Mouse (Mus musculus): Measurements from ENCODE around the gene Wdr54.
A peak's percentile ranks its signal among the peaks of the same experiment; 100 is the strongest.

Gene Wdr54

DNA sequence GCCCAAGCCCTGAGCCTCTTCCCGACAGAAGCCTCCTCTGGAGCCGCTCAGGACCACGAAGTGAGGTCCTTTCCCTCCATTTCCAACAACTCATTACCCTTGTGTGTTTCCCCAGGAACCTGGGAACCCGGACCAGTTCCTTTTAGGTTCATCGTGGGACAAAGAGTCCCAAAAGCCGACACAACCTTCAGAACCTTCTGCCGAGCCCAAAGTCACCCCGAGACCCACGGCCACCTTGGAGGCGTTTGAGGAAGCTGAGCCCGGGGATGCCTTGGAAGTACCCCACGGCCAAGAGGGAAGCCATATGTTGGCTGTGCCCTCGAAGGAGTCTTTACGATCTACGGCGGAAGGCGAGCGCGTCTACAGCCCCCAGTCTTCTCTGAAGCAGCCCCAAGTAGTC is 5.2 kb upstream of the Wdr54 start:
- DNase-seq (ENCODE audit: low read depth in 2 of 2, low spot score in 2 of 2) = no peak

DNA sequence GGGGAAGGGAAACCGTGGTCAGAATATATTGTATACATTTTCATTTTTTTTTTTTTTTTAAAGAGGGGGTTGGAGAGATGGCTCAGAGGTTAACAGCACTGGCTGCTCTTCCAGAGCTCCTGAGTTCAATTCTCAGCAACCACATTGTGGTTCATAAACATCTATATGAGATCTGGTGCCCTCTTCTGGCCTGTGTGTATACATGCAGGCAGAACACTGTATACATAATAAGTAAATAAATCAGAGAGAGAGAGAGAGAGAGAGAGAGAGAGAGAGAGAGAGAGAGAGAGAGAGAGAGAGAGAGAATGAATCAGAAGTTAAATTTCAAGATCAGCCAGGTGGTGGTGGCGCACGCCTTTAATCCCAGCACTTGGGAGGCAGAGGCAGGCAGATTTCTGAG is 3.3 kb upstream of the Wdr54 start:
- peak; percentile 32 to 46 for DNase-seq (ENCODE audit: low read depth in 2 of 2, low spot score in 2 of 2)

DNA sequence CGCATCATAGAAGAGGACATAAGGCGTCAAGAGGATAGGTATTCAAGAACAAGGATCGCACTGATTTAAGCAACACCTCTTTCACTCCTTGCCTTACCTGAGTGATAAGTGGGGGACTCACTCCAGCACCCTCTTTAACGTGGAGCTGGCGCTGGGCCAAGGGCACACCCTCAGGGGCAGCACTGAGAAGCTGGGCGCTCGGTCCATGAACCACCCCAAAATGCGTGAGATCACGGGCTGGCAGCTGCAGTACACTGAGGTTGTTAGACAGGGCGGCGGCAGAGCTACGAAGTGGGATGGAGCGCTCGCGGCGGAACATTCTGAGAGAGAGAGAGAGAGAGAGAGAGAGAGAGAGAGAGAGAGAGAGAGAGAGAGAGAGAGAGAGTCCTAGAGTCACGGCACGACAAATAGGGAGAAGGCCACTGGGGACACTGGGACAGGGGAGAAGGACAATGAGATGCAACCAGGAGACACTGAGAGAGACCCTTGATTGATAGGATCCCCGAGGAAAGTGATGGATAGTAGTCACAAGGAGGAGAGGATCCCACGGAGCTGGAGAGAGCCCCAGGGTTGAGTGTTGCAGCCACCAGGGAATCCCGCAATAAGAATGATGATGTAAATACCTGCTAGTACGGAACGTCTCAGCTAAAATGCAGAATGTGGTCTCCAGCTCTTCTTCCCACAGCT is 502 bp downstream of the Wdr54 start:
- DNase-seq (ENCODE audit: low read depth in 2 of 2, low spot score in 2 of 2) = no peak

DNA sequence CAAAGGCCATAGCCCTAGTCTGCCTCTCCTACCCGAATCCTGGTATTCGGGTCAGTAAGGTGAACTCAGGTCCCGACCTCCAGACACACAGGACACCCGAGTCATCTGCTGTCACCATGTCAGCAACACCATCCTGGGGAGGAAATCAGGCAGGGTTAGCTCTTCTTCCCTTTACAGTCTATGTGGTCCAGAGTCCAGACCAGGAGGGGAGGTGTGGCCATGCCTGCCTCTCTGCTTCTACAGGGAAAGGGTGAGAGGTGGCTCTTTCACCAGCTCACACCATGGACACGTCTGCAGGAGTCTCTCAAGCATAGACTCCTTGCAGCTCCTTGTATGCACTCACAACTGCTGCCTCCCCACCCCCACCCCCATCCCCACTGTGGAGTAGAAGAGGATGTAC is 2.7 kb downstream of the Wdr54 start:
- no peak for DNase-seq (ENCODE audit: low read depth in 2 of 2, low spot score in 2 of 2)

DNA sequence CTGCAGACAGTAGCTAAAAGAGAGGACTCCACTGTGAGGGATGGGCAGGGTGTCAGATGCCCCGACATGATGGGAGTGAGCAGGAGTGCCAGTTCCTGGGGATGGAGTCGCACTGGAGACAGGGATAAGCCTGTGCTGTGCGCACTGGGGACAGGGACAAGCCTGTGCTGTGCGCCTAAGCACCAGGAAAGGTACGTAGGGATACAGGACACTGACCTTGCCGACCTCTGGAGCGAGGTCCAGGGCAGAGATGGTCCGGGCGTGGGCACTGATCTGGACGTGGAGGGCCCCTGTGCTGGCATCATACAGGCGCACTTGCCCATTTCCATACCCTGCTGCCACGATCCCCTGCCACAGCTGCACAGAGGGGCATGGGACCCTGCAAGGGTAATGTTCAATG is 3.2 kb downstream of the Wdr54 start:
- no peak for DNase-seq (ENCODE audit: low read depth in 2 of 2, low spot score in 2 of 2)

DNA sequence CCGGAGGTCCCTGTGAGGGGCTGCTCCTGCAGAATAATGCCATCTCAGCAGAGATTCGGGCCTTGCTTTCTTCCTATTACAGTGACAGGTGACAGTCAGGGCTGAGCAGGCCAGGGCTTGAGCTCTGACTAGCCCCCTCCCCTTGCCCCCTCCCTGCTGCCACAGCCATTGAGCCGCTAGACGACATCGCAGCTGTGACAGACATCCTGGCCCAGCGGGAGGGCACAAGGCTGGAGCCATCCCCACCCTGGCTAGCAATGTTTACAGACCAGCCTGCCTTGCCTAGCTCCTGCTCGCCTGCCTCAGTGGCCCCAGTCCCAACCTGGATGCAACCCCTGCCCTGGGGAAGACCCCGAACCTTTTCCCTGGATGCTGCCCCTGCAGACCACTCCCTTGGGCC is 4.5 kb downstream of the Wdr54 start:
- no peak for DNase-seq (ENCODE audit: low read depth in 2 of 2, low spot score in 2 of 2)

DNA sequence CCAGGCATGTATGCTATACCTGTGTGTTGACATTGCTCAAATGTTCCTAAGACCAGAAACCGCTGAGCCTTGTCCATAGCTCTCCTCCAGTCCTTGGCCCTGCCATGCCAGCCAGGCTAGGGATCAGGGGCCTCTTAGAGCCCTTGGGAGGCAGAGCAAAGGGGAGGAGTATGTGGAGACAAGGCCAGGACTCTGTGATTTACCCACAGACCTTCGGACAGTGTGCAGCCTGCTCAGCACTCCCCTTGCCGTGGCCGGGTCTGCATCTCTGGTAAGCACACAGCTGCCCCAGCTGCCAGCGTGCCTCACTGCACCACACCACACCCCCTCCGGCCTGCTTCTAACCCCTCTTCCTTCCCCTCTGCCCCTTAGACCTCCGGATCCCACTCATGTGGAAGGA is 8.9 kb downstream of the Wdr54 start:
- DNase-seq (ENCODE audit: low read depth in 2 of 2, low spot score in 2 of 2) = no peak

DNA sequence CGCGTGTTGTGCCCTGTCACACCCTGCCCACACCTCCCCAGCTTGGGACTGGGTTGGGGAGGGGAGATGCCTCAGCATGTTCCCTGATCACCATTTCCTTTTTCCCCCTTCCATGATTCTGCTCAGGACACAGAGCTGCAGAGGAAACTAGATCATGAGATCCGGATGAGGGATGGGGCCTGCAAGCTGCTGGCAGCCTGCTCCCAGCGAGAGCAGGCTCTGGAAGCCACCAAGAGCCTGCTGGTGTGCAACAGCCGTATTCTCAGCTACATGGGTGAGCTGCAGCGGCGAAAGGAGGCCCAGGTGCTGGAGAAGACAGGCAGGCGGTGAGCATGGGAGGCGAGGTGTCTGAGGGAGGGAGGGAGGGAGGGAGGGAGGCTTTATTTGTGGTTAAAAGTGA is 10.4 kb downstream of the Wdr54 start:
- no peak for DNase-seq (ENCODE audit: low read depth in 2 of 2, low spot score in 2 of 2)

DNA sequence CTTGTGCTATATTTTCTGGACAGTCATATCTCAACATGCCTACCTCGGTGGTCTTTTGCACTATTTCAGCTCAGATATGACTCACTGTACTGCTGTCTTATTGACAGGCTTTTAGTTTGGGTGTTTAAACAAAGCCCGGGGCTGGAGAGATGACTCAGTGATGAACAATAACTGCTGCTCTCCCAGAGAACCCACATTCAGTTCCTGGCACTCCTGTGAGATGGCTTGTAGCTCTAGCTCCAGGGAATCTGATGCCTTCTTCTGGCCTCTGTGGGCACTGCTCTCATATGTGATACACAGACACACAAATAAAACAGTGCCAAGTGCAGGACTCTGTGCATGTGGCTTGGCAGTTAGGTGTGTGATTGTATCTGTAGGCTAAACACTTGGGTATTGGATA is 11.0 kb downstream of the Wdr54 start:
- no peak for DNase-seq (ENCODE audit: low read depth in 2 of 2, low spot score in 2 of 2)

DNA sequence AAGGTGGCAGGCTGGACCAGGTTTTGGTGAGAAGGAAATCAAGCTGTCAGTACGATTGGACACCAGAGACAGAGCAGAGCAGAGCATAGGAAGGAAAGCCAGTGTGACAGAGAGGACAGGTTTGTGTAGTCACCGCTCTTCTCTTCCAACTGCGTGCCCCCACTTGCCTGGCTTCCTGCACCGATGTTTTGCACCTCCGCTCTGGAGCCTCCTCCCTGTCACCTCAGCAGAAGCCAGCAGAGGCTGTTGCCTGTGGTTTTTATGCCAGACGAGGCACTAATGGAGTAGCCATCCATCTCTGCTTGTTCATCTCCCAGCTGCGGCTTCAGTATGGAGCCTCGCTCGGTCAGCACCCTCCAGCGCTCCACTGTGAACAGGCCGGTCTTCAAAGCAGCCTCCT is 13.3 kb downstream of the Wdr54 start:
- no peak for DNase-seq (ENCODE audit: low read depth in 2 of 2, low spot score in 2 of 2)

DNA sequence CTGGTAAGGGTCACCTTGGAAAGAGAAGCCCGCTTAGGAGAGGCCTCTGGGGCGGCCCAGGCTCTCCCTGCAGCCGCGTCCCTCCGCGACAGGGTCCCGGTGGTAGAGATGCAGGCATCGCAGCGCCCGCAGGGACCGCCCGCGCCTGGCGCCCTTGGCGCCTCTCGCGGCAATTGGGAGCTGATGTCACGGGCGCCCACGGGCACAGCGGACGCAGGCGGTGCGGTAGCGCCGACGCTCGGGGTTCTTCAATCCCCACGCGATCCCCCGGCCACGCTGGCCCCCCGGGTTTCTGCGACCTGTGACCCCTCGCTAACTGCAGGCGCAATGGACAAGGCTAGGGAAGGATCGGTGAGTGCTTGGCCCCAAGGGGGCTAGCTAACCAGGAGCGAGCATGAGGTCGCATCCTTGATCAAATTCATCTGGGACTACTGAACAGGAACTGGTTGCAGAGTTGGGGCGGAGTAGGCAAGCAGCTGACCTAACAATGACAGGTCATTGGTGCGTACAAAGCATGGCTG is 13.9 kb downstream of the Wdr54 start:
- DNase-seq (ENCODE audit: low read depth in 2 of 2, low spot score in 2 of 2) = no peak

DNA sequence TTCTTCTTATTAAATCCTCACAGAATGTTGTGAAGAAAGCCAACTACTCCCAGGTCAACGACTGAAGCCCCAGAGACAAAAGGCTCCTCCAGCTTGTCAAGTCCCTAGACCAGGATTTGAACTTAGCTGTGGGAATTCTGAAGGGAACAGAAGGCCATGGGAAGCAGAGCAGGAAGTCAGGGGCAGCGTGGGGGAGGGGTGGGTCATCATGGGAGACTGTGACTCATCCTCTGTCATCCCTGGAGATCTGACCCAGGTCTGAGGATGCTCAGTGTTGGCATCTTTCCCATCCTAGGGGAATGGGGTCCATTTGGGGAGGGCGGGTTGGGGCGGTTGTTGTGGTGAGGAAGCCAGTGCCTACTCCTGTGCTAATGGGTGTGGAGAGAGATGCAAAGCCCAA is 14.6 kb downstream of the Wdr54 start:
- DNase-seq (ENCODE audit: low read depth in 2 of 2, low spot score in 2 of 2) = no peak

DNA sequence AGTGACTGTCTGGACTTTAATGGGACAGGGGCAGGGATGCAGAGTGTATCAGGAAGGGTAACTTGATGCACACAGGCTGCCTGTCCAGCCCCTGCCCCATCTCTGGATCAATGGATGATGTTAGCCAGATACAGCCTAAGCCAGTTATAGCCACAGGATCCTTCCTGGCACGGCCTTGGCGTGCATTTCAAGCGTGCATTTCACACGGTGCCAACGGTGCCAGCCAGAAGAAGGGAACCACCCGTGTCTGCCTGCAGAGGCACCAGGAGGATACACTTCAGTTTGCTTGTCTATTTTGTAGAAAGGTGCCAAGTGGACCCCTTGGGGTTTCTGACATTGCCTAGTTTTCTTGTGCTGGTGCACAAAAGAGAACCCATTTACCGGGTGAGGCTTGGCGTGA is 16.2 kb downstream of the Wdr54 start:
- DNase-seq (ENCODE audit: low read depth in 2 of 2, low spot score in 2 of 2) = no peak

DNA sequence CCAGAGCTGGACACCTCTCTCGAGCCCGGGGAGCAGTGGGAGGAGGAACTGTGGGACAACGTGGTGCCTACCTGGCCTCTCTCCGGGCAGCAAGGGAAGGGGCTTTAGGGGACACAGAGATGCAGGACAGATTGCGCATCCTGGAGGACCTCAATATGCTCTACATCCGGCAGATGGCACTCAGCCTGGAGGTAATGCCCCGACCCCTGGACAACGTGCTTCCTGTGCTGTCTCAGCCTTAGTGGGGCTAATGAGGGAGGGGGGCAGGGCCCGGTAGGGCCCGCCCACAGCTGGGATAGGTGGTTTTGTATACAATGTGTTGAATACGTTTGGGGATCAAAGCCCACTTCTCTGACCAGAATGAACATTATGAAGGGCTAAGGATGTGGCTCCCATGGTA is 18.1 kb downstream of the Wdr54 start:
- no peak for DNase-seq (ENCODE audit: low read depth in 2 of 2, low spot score in 2 of 2)

DNA sequence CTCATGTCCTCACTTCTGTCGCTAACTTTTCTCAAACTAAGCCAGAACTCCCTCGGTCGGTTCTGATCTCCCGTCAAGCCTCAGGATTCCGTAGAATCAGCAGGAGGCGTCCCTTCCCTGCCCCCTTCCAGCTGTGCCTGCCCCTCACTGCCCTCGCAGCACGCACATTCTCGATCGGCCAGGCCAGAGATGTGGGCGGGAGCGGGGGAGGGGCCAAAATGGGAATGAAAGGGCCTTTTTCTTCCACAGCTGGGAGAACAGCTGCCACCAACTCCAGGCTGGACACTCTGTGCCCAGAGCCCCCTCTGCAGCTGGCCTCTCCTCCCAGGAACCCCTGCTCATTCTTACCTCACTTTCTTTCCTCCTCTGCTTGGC is 18.6 kb downstream of the Wdr54 start:
- DNase-seq (ENCODE audit: low read depth in 2 of 2, low spot score in 2 of 2) = no peak

DNA sequence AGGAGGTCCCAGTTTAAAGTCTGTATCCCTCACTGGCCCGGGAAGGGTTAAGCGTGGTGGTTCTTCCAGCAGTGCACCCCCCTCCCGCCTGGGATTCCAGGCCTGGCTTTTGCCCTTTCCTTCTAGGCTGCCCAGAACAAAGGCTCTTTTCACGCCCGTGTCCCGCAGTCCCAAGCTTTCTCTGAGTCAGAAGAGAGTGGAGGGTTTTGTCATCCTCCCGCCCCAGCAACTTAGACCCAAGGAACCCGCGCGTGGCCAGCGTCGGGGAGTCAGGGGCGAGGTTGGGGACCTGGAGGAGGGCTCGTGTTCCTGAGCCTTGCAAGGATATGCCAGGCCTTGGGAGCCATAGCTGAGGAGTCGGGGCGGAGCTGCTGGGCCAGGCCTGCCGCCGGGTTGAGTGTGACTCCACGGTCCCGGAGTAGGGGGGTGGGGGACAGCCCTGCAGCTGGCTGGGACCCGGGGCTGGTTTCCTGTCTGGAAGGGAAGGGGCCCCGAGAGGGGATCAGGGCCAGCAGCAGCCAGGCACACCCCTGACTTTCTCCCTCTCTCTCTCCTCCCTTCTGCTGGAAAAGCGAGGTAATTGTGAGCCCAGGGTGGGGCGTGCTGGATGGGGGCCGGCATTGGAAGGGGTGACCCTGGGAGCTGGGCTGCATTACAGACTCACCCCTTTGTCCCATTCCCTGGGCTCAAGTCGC is 19.2 kb downstream of the Wdr54 start:
- no peak for DNase-seq (ENCODE audit: low read depth in 2 of 2, low spot score in 2 of 2)

DNA sequence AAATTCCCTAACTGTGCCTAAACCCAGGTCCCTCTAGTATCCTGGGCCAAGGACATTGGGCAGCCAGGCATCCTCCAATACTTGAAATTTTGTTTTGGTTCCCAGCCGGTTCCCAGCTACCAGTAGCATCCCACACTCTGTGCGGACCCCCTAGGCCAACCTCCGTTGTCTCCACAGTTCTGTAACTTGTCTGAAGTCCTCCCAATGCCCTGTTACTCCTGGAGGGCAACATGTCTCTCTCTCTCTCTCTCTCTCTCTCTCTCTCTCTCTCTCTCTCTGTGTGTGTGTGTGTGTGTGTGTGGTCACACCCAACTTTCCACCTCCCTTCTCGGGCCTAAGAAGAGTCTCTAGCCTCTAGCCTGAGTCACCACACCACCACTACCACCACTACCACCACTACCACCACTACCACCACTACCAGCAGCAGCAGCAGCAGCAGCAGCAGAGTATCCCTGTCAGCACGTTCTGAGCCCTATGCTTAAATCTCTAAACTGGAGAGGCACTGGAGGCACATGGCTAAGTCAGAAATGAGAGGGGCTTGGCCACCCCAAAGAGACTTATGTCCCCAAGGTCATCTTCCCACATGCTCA is 19.8 kb downstream of the Wdr54 start:
- no peak for DNase-seq (ENCODE audit: low read depth in 2 of 2, low spot score in 2 of 2)

DNA sequence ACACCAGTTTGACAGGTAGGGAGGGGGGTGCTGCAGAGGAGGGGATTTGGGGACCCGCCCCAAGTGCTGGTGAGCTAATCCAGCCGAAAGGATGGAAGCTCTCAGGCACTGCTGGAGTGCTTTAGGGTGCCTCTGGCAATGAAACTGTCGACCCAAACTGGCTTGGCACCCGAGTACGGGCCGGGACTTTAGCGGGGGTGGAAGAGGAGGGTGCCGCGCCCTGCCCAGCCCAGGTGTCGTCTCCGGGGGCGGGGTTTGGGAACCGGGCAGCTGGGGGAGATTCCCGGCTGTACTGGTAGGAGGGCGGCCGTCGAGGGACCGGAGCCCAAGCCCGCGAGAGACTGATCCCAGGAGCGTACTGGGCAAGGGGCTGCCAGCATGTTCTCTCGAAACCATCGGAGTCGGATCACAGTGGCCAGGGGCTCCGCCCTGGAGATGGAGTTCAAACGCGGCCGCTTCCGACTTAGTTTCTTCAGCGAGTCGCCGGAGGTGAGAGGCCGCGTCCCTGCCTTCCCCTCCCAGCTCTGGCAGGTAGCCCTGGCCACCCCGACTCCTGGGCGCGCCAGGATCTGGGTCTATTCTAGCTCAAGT is 20.5 kb downstream of the Wdr54 start:
- no peak for DNase-seq (ENCODE audit: low read depth in 2 of 2, low spot score in 2 of 2)

DNA sequence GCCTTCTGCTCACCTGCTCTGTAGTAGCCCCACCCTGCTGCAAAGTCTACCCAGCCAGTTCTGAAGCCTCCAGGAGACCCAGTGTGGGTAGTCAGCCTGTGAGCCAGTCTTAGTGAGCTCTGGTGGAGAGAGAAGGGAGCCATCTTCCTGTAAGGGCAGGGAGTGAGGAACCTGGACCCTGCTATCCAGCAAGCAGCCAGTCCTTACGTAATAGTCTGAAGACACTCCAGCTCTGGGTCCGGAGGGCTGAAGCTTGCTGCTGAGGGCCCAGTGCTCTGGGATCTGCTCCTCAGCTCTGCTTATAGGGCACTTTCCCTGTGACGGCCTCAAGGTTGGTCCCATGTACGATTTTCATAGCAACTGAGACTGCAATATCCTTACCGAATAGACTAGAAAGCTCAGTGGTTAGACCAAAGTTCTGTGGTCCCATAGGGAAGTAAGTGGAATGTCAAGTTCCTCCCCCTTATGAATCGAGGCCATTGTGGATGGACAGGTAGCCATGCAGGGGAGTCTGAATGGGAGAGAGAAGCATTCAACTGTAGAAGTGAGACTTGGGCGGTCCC is 21.2 kb downstream of the Wdr54 start, which contains the start of gene Rtkn:
Gene Rtkn, plus strand, starts transcription at position 513 of the 563 bp plus-strand sequence.
- DNase-seq (ENCODE audit: low read depth in 2 of 2, low spot score in 2 of 2) = no peak

DNA sequence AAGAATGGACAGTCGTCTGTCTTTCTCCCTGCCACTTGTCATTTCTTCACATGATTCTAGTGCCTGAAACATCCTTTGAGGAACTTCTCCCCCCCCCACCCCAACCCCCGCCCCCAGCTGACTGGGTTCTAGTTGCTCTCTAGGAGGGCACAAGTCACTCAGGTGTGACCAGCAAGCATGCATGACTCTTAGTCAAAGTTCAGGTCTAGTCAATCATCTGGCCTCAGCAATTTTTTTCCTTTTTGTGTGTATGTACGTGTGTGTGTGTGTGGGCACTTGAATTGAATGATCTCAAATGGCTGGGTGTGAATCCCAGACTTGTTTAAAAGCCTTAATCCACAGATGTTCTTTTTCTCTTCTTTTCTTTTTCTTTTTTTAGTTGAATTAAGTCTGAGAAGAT is 22.0 kb downstream of the Wdr54 start:
- DNase-seq (ENCODE audit: low read depth in 2 of 2, low spot score in 2 of 2) = no peak

DNA sequence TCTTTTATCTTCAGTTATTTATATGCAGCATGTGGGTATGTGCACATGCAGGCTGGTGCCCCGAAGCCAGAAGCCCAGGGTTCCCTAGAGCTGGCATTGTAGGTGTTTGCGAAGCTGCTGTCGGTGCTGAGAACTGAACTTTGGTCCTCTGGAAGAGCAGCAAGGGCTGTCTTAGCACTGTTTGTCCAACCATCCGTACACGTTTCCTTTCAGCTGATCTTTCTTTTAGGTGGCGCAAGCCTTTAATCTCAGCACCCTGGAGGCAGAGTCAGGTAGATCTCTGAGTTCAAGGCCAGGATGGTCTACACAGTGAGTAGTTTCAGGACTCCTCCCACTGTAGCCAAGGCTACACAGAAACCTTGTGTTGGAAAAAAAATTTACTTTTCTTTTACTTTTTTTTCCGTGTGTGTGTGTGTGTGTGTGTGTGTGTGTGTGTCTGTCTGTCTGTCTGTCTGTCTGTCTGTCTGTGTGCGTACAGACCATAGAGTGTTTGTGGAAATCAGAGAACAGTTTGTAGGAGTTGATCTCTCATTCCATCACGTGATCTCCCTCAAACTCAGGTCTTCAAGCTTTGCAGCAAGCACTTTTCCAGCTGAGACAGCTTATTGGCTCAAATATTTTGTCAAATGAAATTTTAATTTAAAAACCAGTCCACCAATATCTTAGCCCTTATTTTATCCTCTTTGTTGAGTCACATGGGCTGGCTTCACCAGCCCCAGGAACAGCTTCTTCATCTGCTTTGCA is 23.8 kb downstream of the Wdr54 start:
- DNase-seq (ENCODE audit: low read depth in 2 of 2, low spot score in 2 of 2) = no peak

Measured in CD8-positive naive resting alpha-beta T cell, adult 2 months (primary cell).